Mouse (Mus musculus): ENCODE measurements around the gene Grb7. TPM values are rescaled to one million over a fixed set of nuclear protein-coding genes. Genes with fewer than 3 reads are reported as not detected.

Grb7 gene
- polyA plus RNA-seq, 1 experiment from 2014 or later = 44.7 TPM

DNA sequence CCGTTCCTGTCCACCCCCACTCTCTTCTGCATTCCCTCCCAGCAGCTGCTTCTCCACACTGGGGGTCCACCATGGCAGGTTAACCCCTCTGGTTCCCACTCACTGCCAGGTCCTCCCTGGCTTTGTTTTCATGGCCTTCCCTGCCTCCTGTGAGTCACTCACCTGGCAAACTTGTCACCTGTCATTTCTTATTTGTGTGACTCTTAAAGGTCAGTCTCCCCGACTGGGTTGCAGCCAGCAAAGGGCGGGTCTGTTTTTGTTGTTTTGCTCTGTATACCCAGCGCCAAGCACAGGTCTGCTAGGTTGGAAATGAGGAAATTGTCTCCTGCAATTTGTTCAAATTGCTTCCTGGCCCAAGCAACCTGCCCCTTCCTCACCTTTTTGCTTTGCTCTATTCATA, 515 bp upstream of the Grb7 start:
- Histone ChIP-seq H3K36me3 (no peaks in the 10 kb centered on the region), H3K4me2 (no peak overlapping the region), H3K4me3 (replicated peaks) (no peak overlapping the region), H3K27ac (peak overlapping the region; percentile 89), H3K9ac (no peak overlapping the region), H3K9me3 (no peaks in the 10 kb centered on the region), H3K27me3 (replicated peaks) (peaks cover 4% of the 10 kb centered on the region; the same call in 1 of the 2 replicates), H3K4me1 (peaks cover 10% of the 10 kb centered on the region)
- ATAC-seq (ENCODE audit: insufficient read depth, low FRiP score, low read depth) = no peak
- 40% methylated on average over 4 of the region's 4 CpGs for WGBS

DNA sequence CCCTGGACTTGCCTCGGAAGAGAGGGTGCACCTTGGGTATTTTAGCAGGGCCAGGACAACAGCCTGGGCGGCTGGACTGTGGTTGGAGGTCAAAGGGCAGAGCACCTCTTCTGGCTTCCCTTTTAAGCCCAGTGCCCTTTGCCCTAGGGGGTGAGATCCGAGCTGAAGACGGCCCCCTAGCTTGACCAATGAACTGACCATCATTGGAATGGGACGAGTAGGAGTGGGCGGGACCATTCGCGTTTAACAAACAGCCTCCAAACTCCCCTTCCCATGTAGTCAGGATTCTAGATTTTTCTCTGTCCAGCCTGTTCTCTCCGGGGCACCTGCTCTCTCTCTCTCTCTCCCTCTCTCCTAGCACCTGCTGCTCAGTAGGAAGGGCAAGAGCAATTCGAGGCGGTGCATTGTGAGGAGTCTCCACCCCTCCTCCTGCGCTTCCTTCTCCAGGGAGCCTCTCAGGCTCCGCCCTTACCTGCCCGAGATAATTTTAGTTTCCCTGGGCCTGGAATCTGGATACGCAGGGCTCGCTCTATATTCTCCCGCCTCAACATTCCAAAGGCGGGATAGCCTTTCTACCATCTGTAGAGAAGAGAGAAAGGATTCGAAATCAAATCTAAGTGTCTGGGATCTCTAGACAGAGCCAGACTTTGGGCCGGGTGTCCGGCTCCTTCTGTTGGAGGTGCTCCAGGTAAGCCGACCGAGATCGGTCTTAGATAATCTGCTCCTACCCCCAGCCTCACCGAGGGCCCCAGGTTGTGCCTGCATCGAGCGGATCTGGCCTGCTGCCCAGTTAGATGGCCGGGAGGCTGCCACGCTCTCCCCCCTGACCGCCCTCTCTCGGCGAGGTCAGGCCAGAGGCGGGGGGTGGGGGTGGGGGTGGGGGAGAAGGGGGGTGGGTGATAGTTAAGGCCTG, 624 bp downstream of the Grb7 start:
- Histone ChIP-seq H3K9me3 (no peaks in the 10 kb centered on the region), H3K27me3 (replicated peaks) (peaks cover 4% of the 10 kb centered on the region; the same call in 1 of the 2 replicates), H3K36me3 (peaks cover 4% of the 10 kb centered on the region; the same call in 1 of the 2 replicates), H3K4me2 (peak overlapping the region; percentile 49), H3K9ac (peak overlapping the region; percentile 31; the same call in 1 of the 2 replicates), H3K4me3 (replicated peaks) (peak overlapping the region; percentile 48), H3K27ac (peak overlapping the region; percentile 89), H3K4me1 (peaks cover 10% of the 10 kb centered on the region)
- ATAC-seq (ENCODE audit: insufficient read depth, low FRiP score, low read depth) = peak; percentile 86
- 1% methylated on average over 33 of the region's 33 CpGs for WGBS

DNA sequence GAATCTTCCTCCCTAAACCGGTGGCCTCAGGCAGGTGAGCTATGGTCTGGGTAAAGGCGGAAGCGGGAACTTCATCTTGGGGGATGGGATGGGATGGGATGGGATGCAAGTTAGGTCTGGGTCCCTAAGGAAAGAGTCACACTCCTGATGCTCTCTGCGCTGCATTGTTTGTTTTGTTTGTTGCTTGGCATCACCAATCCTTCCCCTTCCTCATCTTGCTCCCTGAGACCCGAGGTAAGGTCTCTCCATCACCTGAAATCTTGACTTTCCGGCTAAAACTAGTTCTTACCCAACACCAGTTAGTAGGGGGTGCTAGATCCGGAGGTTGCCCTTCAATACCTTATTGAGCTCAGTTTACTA, 1.3 kb downstream of the Grb7 start:
- peaks cover 4% of the 10 kb centered on the region; the same call in 1 of the 2 replicates for H3K27me3 ChIP-seq (replicated peaks)

DNA sequence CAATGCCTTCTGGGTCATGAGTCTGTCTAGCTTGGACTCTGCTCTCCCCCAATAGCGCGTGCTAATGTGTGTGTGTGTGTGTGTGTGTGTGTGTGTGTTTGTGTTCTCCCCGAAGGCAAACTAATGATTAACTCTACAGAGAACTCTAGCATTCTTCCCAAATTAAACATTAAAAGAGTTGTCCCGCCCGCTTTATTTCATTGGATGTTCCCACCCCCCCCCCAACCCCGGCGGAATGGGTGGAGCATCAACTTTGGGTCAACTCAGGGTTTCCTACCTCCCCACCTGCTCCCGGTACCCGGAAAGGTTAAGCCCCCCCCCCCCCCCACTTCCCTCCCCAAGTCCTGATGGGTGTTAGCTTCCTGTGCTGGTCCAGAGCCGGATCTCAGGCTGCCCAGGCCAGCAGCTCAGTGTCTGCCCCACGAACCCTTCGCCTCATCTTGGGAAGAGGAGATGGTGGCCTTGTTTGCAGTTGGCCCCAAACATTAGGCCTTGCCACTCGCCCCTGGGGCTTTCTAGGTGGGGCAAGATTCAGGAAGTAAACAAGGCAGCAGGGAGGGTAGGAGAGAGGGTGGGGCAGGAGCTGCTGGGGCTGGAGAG, 2.1 kb downstream of the Grb7 start:
- Histone ChIP-seq H3K9me3 (no peaks in the 10 kb centered on the region), H3K27me3 (replicated peaks) (peaks cover 4% of the 10 kb centered on the region; the same call in 1 of the 2 replicates), H3K9ac (no peak overlapping the region), H3K4me1 (peaks cover 10% of the 10 kb centered on the region), H3K27ac (peak overlapping the region; percentile 89), H3K36me3 (peaks cover 4% of the 10 kb centered on the region; the same call in 1 of the 2 replicates), H3K4me3 (replicated peaks) (peak overlapping the region; percentile 48), H3K4me2 (peak overlapping the region; percentile 49)
- ATAC-seq (ENCODE audit: insufficient read depth, low FRiP score, low read depth) = peak; percentile 64
- 24% methylated on average over 13 of the region's 13 CpGs for WGBS

More for the DNA sequence above, 1.3 kb downstream of the Grb7 start:
- H3K9ac ChIP-seq = peak overlapping the region; percentile 31; the same call in 1 of the 2 replicates
- H3K4me2 ChIP-seq = peak overlapping the region; percentile 49
- peaks cover 10% of the 10 kb centered on the region for H3K4me1 ChIP-seq
- no peaks in the 10 kb centered on the region for H3K9me3 ChIP-seq
- peak overlapping the region; percentile 89 for H3K27ac ChIP-seq
- peak overlapping the region; percentile 48 for H3K4me3 ChIP-seq (replicated peaks)
- H3K36me3 ChIP-seq = peaks cover 4% of the 10 kb centered on the region; the same call in 1 of the 2 replicates
- WGBS = 11% methylated on average over 7 of the region's 7 CpGs
- no peak for ATAC-seq (ENCODE audit: insufficient read depth, low FRiP score, low read depth)

DNA sequence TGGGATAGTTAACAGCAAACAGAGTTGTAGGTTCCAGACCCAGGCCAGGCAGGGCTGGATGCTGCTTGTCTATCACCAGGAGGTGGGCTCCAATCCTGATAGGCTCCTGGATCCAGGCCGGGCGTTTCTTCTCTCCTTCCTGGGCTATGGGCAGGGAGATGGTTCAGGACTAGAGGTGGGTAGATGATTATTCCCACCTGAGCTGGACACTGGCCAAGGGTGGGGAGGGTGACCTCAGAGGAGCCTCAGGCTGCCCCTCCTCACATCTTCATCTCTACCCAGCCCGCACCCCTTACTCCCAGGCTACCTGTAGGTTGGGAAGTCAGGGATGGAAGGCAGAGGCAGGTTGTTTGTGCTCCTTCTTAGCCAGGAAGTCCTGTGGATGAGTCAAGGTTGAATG, 3.2 kb downstream of the Grb7 start:
- Histone ChIP-seq H3K4me3 (replicated peaks) (peak overlapping the region; percentile 48; the same call in 1 of the 2 replicates), H3K36me3 (peaks cover 4% of the 10 kb centered on the region; the same call in 1 of the 2 replicates), H3K27me3 (replicated peaks) (peaks cover 4% of the 10 kb centered on the region; the same call in 1 of the 2 replicates), H3K9ac (no peak overlapping the region), H3K4me2 (peak overlapping the region; percentile 49), H3K27ac (no peak overlapping the region), H3K9me3 (no peaks in the 10 kb centered on the region), H3K4me1 (peaks cover 10% of the 10 kb centered on the region)
- no peak for ATAC-seq (ENCODE audit: insufficient read depth, low FRiP score, low read depth)
- WGBS = 63% methylated on average over 3 of the region's 3 CpGs

DNA sequence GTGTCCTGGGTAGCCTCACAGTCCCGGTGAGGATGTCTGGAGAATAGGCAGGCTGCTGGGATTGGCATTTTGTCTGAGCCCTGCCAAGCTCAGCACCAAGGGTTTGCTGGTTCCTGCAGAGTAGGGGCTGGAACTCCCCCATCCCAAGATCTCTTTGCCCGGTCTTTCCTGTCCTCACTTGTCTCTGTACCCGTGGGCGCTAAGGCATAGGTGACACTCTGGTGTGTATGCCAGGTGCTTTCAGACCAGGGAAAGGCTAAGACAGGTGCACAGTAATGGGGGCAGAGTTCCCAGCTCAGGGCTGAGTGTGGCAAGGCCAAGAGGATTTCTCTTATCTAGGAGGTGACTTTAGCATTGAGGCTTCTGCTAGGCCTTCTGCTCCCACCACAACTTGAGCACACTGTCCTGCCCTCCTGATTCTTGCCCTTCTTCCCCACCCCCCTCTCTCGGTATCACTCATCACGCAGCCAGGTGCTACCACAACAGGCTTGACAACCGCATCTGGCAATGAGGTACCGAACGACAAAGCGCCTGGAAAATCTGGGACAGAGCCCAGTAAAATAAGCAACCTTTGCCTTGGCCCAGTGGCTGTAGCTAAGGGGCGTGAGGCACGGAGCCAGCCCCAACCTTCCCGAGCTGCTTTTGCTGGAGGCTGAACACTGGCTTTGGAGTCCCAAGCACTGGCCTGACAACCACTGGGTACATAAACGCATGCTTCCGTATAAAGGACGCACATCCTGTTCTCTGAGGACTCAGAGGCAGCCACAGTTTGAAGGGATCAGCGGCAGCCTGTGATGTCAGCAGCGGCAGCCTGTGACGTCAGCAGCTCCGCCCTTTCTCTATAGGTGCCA, 4.0 kb downstream of the Grb7 start:
- H3K9ac ChIP-seq = no peak overlapping the region
- H3K4me3 ChIP-seq (replicated peaks) = 0 out of 2 replicates have a peak overlapping the region, but pooled peaks have one; percentile 8
- H3K27ac ChIP-seq = no peak overlapping the region; the same call in 1 of the 2 replicates
- ATAC-seq (ENCODE audit: insufficient read depth, low FRiP score, low read depth) = no peak
- H3K9me3 ChIP-seq = no peaks in the 10 kb centered on the region
- 72% methylated on average over 20 of the region's 20 CpGs for WGBS
- peaks cover 4% of the 10 kb centered on the region; the same call in 1 of the 2 replicates for H3K27me3 ChIP-seq (replicated peaks)
- H3K36me3 ChIP-seq = peaks cover 10% of the 10 kb centered on the region
- H3K4me2 ChIP-seq = peak overlapping the region; percentile 49
- peaks cover 10% of the 10 kb centered on the region for H3K4me1 ChIP-seq

DNA sequence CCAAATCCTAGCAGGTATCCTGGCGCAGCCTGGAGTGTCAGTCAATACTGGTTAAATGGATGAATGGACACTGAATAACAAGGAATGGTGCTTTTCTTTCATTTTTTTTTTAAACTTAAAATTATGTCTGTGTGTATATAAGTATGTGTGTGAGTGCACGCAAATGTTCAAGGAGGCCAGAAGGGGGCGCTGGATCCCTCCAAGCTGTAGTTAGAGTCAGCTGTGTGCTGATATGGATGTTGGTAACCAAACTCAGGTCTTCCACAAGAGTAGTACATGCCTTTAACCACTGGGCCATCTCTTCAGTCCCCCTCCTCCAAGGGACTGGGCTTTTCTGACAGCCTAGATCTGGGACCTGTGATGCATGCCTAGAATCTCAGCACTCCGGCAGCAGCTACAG, 9.3 kb downstream of the Grb7 start:
- 81% methylated on average over 4 of the region's 4 CpGs for WGBS
- peaks cover 24% of the 10 kb centered on the region for H3K27me3 ChIP-seq (replicated peaks)
- H3K9ac ChIP-seq = no peak overlapping the region
- no peak for ATAC-seq (ENCODE audit: insufficient read depth, low FRiP score, low read depth)
- no peak overlapping the region for H3K27ac ChIP-seq
- peaks cover 9% of the 10 kb centered on the region; the same call in 1 of the 2 replicates for H3K4me1 ChIP-seq
- peaks cover 12% of the 10 kb centered on the region for H3K36me3 ChIP-seq
- H3K9me3 ChIP-seq = no peaks in the 10 kb centered on the region
- no peak overlapping the region for H3K4me2 ChIP-seq
- H3K4me3 ChIP-seq (replicated peaks) = no peak overlapping the region

DNA sequence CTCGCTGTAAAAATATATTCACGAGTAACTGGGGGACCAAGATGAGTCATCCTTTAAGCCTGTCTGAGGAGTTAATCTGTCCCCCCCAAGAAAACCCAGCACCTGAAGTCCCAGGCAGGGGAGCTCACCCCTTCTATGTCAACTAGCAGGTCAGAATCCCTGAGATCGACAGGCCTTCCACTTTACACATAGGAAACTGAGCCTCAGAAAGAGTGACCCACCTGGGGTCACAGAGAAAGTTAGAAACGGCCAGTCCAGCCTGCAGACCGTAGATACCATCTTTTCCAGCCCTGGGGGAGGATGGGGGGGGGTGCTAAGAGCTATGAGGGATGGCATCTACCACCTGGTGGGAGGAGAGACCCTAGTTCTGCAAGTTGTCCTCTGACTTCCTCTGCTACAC, 10.4 kb downstream of the Grb7 start:
- Histone ChIP-seq H3K27me3 (replicated peaks) (peaks cover 24% of the 10 kb centered on the region), H3K9ac (no peak overlapping the region), H3K4me2 (no peak overlapping the region), H3K36me3 (peaks cover 8% of the 10 kb centered on the region), H3K27ac (no peak overlapping the region), H3K4me3 (replicated peaks) (no peak overlapping the region), H3K9me3 (no peaks in the 10 kb centered on the region), H3K4me1 (peaks cover 9% of the 10 kb centered on the region; the same call in 1 of the 2 replicates)
- no peak for ATAC-seq (ENCODE audit: insufficient read depth, low FRiP score, low read depth)
- 58% methylated on average over 5 of the region's 5 CpGs for WGBS

DNA sequence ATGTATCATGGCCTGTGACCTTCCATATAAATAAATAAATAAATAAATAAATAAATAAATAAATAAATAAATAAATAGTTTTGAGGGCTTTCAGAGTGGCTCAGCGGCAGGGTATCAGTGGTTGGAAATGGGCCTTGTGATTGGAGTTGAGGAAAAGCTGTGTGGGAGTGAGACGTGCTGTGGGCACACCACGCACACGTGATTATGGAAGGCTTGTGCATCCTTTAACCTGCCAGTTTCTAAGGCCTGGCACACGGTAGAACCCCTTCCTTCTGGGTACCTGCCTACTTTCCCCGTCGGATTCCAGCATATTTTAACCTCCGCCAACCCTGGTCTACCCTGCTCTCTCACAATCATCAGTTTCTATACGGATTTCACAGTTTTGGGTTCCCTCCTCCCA, 10.8 kb downstream of the Grb7 start:
- H3K36me3 ChIP-seq = peaks cover 8% of the 10 kb centered on the region
- 0 out of 2 replicates have a peak overlapping the region, but pooled peaks have one; percentile 32 for H3K9ac ChIP-seq
- H3K27me3 ChIP-seq (replicated peaks) = peaks cover 24% of the 10 kb centered on the region
- peak overlapping the region; percentile 63 for H3K4me3 ChIP-seq (replicated peaks)
- H3K27ac ChIP-seq = peak overlapping the region; percentile 61; the same call in 1 of the 2 replicates
- peak overlapping the region; percentile 93 for H3K4me2 ChIP-seq
- ATAC-seq (ENCODE audit: insufficient read depth, low FRiP score, low read depth) = peak; percentile 33; the same call in 1 of the 2 replicates
- no peaks in the 10 kb centered on the region for H3K9me3 ChIP-seq
- 18% methylated on average over 9 of the region's 9 CpGs for WGBS
- peaks cover 9% of the 10 kb centered on the region; the same call in 1 of the 2 replicates for H3K4me1 ChIP-seq

DNA sequence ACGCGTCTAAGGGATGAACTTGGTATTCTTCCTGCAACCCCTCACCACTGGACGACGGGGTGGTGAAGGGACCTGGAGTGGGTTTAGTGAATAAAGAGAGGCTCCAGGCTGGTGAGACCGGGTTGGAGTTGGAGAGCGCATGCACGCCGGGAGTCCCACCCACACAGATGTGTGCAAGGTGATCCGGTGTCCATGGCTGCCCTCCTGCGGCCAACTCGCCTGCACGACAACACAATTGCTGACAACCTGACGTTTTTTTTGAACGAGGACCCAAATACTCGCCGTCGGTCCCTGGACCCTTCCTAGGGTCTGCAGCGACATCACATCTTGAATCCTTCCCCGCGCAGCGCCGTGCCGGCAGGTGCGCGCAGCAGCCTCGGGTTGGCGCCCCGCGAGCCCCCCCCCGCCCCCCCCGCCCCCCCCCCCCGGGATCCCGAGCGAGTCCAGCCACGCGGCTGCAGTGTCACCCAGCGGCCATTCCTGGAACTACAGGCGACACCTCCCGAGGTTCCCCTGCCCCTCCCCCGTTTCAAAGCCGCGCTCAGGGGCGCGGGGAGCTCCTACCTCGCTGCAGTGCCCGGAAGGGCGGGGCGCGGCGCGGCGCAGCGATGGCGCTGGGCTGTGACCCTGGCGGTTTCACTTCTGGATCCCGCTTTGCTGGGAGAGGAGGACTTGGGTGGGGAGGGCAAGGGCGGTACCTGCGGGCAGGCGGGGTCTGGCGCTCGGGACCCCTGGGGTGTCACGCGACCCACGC, 11.3 kb downstream of the Grb7 start:
- WGBS = under 1% methylated on average over 52 of the region's 64 CpGs
- peak overlapping the region; percentile 61; the same call in 1 of the 2 replicates for H3K27ac ChIP-seq
- peak overlapping the region; percentile 48 for H3K9ac ChIP-seq
- no peaks in the 10 kb centered on the region for H3K9me3 ChIP-seq
- peak; percentile 84 for ATAC-seq (ENCODE audit: insufficient read depth, low FRiP score, low read depth)
- H3K4me2 ChIP-seq = peak overlapping the region; percentile 93
- H3K27me3 ChIP-seq (replicated peaks) = peaks cover 24% of the 10 kb centered on the region
- peak overlapping the region; percentile 63 for H3K4me3 ChIP-seq (replicated peaks)
- peaks cover 9% of the 10 kb centered on the region; the same call in 1 of the 2 replicates for H3K4me1 ChIP-seq
- peaks cover 8% of the 10 kb centered on the region for H3K36me3 ChIP-seq

Data from stomach, embryonic 15.5 days (tissue).